Mouse (Mus musculus): Measurements from ENCODE around the gene Pbx4.

GRCm38 (mm10) chr8:69860807-69861206 lies 28.5 kb downstream of the Pbx4 start:
- TF ChIP-seq POLR2A (IDR thresholded peaks at IDR 0.05; ENCODE audit: insufficient read depth, low read depth, low read length) (no peak), CTCF (IDR thresholded peaks at IDR 0.05; ENCODE audit: insufficient read depth, low read depth, low read length) (no peak)

Measured in olfactory bulb, adult 2 months (tissue).